Comparison of ENCODE assay signal across 20 mouse cellular contexts in genomic region chr8:123767874-123768273, GRCm38 (mm10).
"Had no signal": no experiment of that assay in that cellular context is flagged by ENCODE, and none has a peak within 500 bp of the region (broad histone marks: within the 10 kb centered on the region; RNA-seq: fewer than 3 reads in every experiment).

No protein-coding gene starts in this region.

- H3K27ac ChIP-seq: kidney, postnatal 0 days; limb, embryonic 12.5 days; limb, embryonic 15.5 days; liver, embryonic 14.5 days; macrophage; midbrain, embryonic 12.5 days; midbrain, embryonic 15.5 days; neural tube, embryonic 12.5 days; neural tube, embryonic 15.5 days; stomach, postnatal 0 days had no signal

- ATAC-seq: liver, postnatal 0 days; lung, postnatal 0 days; midbrain, embryonic 15.5 days had no signal

- H3K27me3 ChIP-seq: limb, embryonic 12.5 days; limb, embryonic 15.5 days; midbrain, embryonic 15.5 days; neural tube, embryonic 12.5 days; neural tube, embryonic 15.5 days had no signal

- DNase-seq: kidney, postnatal 36 days; left cerebral cortex, postnatal 4 days; liver, postnatal 0 days; lung, embryonic 14.5 days; right cerebral cortex, postnatal 14 days; thymus, adult 2 months; thymus, postnatal 14 days; thymus, postnatal 4 days had no signal

- H3K4me3 ChIP-seq: limb, embryonic 12.5 days; limb, embryonic 15.5 days; midbrain, embryonic 12.5 days; midbrain, embryonic 15.5 days; neural tube, embryonic 12.5 days; neural tube, embryonic 15.5 days had no signal

- H3K36me3 ChIP-seq: limb, embryonic 12.5 days; limb, embryonic 15.5 days; midbrain, embryonic 12.5 days; midbrain, embryonic 15.5 days; neural tube, embryonic 12.5 days; neural tube, embryonic 15.5 days had no signal

- H3K4me1 ChIP-seq: midbrain, embryonic 12.5 days; neural tube, embryonic 12.5 days had no signal

- H3K4me2 ChIP-seq: limb, embryonic 12.5 days; limb, embryonic 15.5 days; liver, embryonic 11.5 days; lung, embryonic 14.5 days; midbrain, embryonic 12.5 days; midbrain, embryonic 15.5 days; neural tube, embryonic 12.5 days; neural tube, embryonic 15.5 days had no signal

- H3K9ac ChIP-seq: limb, embryonic 12.5 days; limb, embryonic 15.5 days; liver, embryonic 14.5 days; liver, postnatal 0 days; lung, embryonic 14.5 days; midbrain, embryonic 12.5 days; midbrain, embryonic 15.5 days; neural tube, embryonic 12.5 days; neural tube, embryonic 15.5 days had no signal

- H3K9me3 ChIP-seq: limb, embryonic 12.5 days; limb, embryonic 15.5 days; midbrain, embryonic 12.5 days; midbrain, embryonic 15.5 days; neural tube, embryonic 12.5 days; neural tube, embryonic 15.5 days had no signal
